Mouse (Mus musculus): ENCODE measurements at regions not wholly inside any gene's neighbourhood (a gene's known extent, or its start where the extent isn't known, plus 50 kb on each side); places are given as distances from the start of the nearest gene placed in this dataset.

GRCm38 (mm10) chr9:34143131-34143795, 342.4 kb upstream of the Kirrel3 start:
- no peak for DNase-seq

DNA sequence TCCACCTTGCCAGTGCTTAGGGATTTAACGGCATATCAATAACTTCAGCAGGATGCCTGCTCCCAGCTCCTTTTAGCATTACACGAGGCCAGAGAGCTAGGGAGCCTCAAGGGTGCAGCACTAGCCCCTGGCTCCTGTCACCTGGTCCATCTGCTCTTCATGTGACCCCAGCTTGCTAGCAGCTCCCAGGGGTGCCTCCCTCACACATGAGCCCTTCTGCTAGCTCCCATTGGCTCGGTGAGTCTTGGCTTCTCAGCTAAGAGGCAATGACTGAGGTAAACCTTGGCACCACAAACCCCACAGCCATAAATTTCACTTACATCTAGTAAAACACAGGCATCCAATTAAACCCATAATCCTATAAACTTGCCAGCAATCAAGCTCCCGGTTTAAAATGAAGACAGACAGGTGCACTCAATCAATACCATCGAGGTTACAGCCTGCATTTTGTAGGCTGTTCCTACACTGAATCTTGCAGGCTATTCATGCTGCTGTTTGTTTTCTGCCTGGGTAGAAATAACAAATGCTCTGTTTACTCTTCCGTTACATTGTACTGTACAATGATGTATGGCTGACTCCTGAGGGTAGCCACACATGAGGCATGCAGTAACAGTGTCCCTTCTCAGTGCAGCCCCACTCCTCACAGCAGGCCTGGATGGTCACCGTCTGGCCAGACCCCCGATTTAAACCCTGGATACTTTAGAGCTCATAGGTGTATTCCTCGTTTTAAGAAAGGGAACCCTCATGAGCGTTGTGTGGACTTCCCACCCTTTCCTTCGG, 330.3 kb upstream of the Kirrel3 start:
- no peak for DNase-seq

DNA sequence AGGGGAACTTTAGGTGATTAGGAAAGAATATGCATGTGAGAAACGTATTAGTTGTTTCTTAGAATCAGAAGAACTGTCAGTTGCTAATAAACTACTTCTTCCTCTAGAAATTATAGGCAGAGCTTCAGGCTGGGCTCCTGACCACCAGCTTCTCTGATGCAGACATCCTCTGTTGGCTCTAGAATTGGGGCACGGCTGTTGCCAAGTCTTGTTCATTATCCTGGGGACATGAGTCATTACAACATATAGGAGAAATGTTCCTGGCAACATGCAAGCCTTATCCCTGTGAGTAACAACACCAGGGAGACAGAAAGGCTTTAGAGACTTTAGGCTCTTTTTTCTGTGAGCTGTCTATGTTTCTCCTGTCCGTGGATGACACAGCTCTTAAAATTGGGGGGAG, 329.1 kb upstream of the Kirrel3 start:
- DNase-seq, result peak in 1 of 2 experiments; percentile 21

- DNase-seq, result no peak
Observed at GRCm38 (mm10) chr9:34161119-34161518, 324.6 kb upstream of the Kirrel3 start.

- no peak for DNase-seq
Observed at GRCm38 (mm10) chr9:34186314-34186713, 299.4 kb upstream of the Kirrel3 start.

- DNase-seq, result no peak
Observed at GRCm38 (mm10) chr9:34192542-34192941, 293.2 kb upstream of the Kirrel3 start.

GRCm38 (mm10) chr9:34202122-34202941, 283.4 kb upstream of the Kirrel3 start:
- no peak for DNase-seq

- no peak for DNase-seq
Observed at GRCm38 (mm10) chr9:34202942-34203551, 282.6 kb upstream of the Kirrel3 start.

- DNase-seq, result no peak
Observed at GRCm38 (mm10) chr9:34203624-34204365, 281.9 kb upstream of the Kirrel3 start.

GRCm38 (mm10) chr9:34204479-34204878, 281.2 kb upstream of the Kirrel3 start:
- DNase-seq, result no peak

- DNase-seq, result no peak
Observed at GRCm38 (mm10) chr9:34231561-34231960, 254.1 kb upstream of the Kirrel3 start.

DNA sequence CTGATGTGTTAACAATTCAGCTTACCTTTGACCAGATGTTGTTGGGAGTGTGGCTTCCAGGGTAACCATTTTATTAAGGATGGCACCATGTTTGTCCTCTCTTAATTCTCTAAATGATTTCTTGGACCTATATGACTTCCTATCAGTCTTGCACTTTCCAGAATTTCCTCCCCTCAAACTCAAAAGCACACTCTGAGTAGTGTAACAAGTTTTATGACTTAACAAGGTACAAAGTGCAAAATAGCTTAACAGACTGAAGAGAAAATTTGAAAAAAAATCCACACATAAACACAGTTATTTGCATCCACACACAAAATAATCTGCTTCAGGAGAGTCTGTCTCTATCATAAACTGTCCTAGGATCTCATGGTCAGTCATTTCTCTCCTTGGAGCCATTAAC, 251.0 kb upstream of the Kirrel3 start:
- no peak for DNase-seq

GRCm38 (mm10) chr9:34239531-34239930, 246.2 kb upstream of the Kirrel3 start:
- no peak for DNase-seq

- no peak for DNase-seq
Observed at GRCm38 (mm10) chr9:34243674-34244073, 242.0 kb upstream of the Kirrel3 start.

GRCm38 (mm10) chr9:34244576-34244975, 241.1 kb upstream of the Kirrel3 start:
- no peak for DNase-seq

GRCm38 (mm10) chr9:34252796-34253195, 232.9 kb upstream of the Kirrel3 start:
- no peak for DNase-seq

GRCm38 (mm10) chr9:34258492-34258891, 227.2 kb upstream of the Kirrel3 start:
- no peak for DNase-seq

GRCm38 (mm10) chr9:34278068-34278467, 207.6 kb upstream of the Kirrel3 start:
- DNase-seq, result no peak

DNA sequence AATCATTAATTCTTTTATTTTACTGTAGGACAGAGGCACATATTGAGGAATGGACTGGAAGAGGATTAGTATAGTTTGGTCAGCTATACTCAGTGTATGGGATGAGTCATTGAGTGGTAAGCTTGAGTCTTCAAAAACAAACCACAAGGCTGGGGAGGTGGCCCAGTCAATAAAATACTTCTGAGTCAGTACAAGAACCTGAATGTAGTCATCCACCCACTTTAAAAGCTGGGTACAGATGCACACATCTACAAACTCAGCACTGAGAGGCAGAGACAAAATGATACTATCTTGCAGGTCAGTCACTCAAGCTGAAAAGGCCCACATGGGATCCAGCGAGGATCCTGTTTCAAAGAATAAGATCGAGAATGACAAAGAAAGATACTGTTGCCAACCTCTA, 206.3 kb upstream of the Kirrel3 start:
- DNase-seq, result no peak

DNA sequence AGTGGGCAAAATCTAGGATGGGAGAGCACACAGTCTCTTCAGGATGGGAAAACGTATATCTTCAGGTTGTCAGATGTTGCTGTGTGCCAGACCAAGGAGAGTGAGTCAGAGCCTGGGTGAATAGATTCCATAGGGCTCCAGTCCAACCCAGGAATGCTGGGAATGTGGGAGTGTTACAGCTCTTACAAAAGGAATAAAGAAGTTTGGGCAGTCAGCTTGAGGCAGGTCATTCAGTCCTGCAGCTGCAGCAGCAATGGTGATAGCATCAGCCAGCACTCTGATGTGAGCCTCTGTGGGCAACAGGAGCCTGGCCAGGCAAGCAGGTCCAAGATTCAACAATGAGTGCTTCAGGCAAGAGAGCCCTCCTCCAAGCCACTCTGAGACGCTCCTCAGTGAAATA, 205.8 kb upstream of the Kirrel3 start:
- peak; percentile 19 to 61 for DNase-seq

DNA sequence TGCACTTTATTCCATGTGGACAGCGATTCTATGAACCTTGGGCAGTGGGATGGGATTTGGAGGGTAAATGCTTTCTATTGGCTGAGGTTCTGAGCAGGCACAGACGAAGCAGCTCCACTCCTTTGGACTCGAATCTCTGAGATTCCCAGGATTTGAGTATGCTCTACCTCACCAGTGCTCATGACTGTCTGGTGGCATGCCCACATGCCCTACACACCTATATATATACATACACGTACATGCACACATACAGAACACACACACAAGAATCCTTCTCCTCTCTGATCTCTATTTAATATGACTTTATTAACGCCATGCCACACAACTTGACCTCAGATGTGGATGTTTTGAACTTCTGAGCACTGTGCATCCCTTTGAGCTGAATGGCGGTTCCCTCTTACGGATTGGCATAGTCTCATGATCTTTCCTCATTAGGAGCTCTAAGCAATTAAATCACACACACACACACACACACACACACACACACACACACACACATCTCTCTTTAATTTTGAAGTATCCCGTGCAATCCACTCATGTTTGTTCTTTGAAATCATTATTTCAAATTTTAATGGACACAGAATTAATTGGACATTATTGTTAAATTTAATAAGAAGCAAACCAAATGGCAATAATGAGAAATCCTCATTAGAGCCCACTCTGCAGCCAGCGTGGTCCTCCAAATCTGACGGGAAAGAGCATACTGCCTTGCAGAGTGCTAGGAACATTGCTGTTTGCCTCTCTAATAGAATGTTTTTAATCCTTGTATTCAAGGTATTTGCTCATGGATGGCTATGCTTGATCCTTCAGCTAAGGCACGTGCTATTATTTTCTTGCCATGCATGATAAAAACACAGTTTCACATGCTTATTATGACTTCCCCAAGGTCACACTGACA, 205.1 kb upstream of the Kirrel3 start:
- no peak for DNase-seq
